Mouse (Mus musculus) hindbrain, embryonic 11.5 days (tissue): ENCODE measurements around the gene Pbrm1. TPM values are rescaled to one million over a fixed set of nuclear protein-coding genes. Genes with fewer than 3 reads are reported as not detected.

Experiments used
- ATAC-seq: fragments of 200-750 bp; cut with Nextera tagmentation; 2 replicates; pipeline ENCODE4 v1.8.0; 2017; ENCODE audit warnings: mild to moderate bottlenecking, moderate TSS enrichment, moderate library complexity; ENCODE audit not compliant: low FRiP score
- DNase-seq: peaks from one replicate; pipeline ENCODE4 v3.0.0-alpha.2; 2015; ENCODE audit warnings: low spot score
- H3K27ac ChIP-seq: fragments of 300-500 bp; sonication (generic); 2 replicates; pipeline ENCODE4 v1.5.1; 2014; ENCODE audit warnings: mild to moderate bottlenecking, low read depth, low read length
- H3K27me3 ChIP-seq: fragments of 300-500 bp; sonication (generic); 2 replicates; pipeline ENCODE4 v1.6.1; 2014; ENCODE audit warnings: mild to moderate bottlenecking, low read length, moderate library complexity, mixed read lengths; ENCODE audit not compliant: control insufficient read depth, insufficient read depth
- H3K36me3 ChIP-seq: fragments of 300-500 bp; sonication (generic); 2 replicates; pipeline ENCODE4 v1.6.1; 2014; ENCODE audit warnings: mild to moderate bottlenecking, low read length, moderate library complexity, mixed read lengths; ENCODE audit not compliant: control insufficient read depth, insufficient read depth
- H3K4me1 ChIP-seq: fragments of 300-500 bp; sonication (generic); replicated peaks from 2 replicates; pipeline ENCODE4 v1.6.1; 2014; ENCODE audit warnings: low read length, mixed read lengths; ENCODE audit not compliant: control insufficient read depth, insufficient read depth
- H3K4me2 ChIP-seq: fragments of 300-500 bp; sonication (generic); replicated peaks from 2 replicates; pipeline ENCODE4 v1.6.1; 2014; ENCODE audit warnings: mild to moderate bottlenecking, low read depth, low read length
- H3K4me3 ChIP-seq: fragments of 300-500 bp; sonication (generic); 2 replicates; pipeline ENCODE4 v1.5.1; 2014; ENCODE audit warnings: low read depth, low read length
- H3K9ac ChIP-seq: fragments of 300-500 bp; sonication (generic); 2 replicates; pipeline ENCODE4 v1.6.1; 2014; ENCODE audit warnings: low read depth, low read length
- H3K9me3 ChIP-seq: fragments of 300-500 bp; sonication (generic); 2 replicates; pipeline ENCODE4 v1.6.1; 2016; ENCODE audit warnings: low read length; ENCODE audit not compliant: control insufficient read depth
- WGBS: fragments of 180-500 bp; shearing (Covaris S2); extraction: QIAGEN DNeasy Blood & Tissue Kit; methylation state at CpG from one replicate; pipeline ENCODE4 v1.1.7; 2014; 5-methylcytosine and 5-hydroxymethylcytosine counted together
- polyA plus RNA-seq: library from polyadenylated mRNA; unstranded; fragments of >200 nt; fragmentation: Nextera tagmentation; extraction: Ambion mirVana; gene quantifications from 2 replicates; pipeline ENCODE4 v1.2.1, GENCODE M21; 2014

Gene Pbrm1
- polyA plus RNA-seq, 1 experiment from 2014 or later = 139 TPM

DNA sequence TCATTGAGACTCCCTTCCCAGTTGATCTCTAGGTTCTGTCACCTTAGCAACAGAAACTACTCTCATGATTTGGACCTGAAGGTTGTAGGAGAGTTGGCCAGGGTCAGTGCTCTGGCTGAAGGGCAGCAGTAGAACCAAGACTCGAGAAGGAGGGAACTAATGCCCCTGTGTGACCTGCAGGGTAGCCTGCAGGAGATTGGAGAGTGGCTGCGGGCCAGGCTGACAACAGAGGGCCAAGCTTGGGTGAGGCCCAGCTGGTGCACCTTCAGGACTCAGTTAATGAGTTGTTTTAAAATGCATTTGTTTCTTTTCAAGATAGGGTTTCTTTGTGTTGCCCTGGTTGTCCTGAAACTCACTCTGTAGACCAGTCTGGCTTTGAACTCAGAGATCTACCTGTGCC lies 146.1 kb downstream of the Pbrm1 start:
- no peaks in the 10 kb centered on the region for H3K27me3 ChIP-seq
- H3K4me2 ChIP-seq = no peak overlapping the region
- H3K9ac ChIP-seq = no peak overlapping the region
- no peak overlapping the region for H3K27ac ChIP-seq
- WGBS = 73% methylated on average over 2 of the region's 2 CpGs
- no peak overlapping the region for H3K4me3 ChIP-seq
- H3K9me3 ChIP-seq = no peaks in the 10 kb centered on the region
- no peaks in the 10 kb centered on the region for H3K4me1 ChIP-seq
- ATAC-seq (no peak), DNase-seq (no peak)
- no peaks in the 10 kb centered on the region for H3K36me3 ChIP-seq

DNA sequence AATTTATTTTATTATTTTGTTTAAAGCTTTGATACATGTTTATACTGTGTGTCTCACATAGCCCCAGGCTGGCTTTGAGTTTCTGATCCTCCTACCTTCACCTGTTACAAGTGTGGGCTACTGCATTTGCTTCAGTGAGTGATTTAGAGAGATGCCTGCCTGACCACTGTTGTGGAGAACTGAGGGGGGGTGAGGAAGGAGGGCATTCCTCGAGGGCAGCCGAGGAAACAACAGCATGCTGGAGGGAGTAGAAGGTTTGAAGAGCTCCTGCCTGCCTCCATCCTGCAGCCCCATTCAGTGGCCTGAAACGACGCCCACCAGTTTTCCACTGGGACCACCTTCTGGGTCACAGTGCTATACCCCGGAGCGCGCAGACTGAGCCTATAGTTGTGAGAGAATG lies 146.5 kb downstream of the Pbrm1 start:
- H3K9ac ChIP-seq = no peak overlapping the region
- H3K4me3 ChIP-seq = no peak overlapping the region
- peaks cover 1% of the 10 kb centered on the region; the same call in 1 of the 2 replicates for H3K36me3 ChIP-seq
- H3K27ac ChIP-seq = no peak overlapping the region
- no peak for ATAC-seq
- WGBS = 48% methylated on average over 7 of the region's 7 CpGs
- H3K27me3 ChIP-seq = no peaks in the 10 kb centered on the region
- H3K4me2 ChIP-seq = no peak overlapping the region
- no peaks in the 10 kb centered on the region for H3K4me1 ChIP-seq
- H3K9me3 ChIP-seq = no peaks in the 10 kb centered on the region
- no peak for DNase-seq

GRCm38 (mm10) chr14:31165991-31166630 lies 147.2 kb downstream of the Pbrm1 start:
- H3K4me3 ChIP-seq = no peak overlapping the region
- ATAC-seq (no peak), DNase-seq (no peak)
- peaks cover 8% of the 10 kb centered on the region; the same call in 1 of the 2 replicates for H3K36me3 ChIP-seq
- H3K9ac ChIP-seq = no peak overlapping the region
- no peaks in the 10 kb centered on the region for H3K9me3 ChIP-seq
- H3K4me2 ChIP-seq = no peak overlapping the region
- H3K27me3 ChIP-seq = no peaks in the 10 kb centered on the region
- H3K4me1 ChIP-seq = no peaks in the 10 kb centered on the region
- WGBS = 51% methylated on average over 9 of the region's 10 CpGs
- no peak overlapping the region for H3K27ac ChIP-seq

DNA sequence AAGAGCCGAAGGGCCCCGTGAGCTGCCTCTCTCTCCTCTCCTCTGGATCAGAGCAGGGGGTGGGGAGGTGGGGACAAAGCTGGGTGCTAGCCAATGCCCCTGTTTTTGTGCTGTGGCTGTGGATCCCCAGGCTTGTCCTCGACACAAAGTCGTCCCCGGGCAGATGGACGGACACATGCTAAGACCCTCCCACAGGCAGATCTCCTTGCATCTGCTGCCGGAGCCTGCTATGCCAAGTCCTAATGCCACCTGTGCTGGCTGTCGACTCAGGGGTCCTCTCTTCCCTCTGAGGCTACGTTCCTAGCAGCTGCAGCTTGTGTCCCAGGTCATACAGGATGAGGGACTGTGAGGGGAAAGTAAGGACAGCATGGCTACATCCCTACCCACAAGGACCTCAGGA lies 147.9 kb downstream of the Pbrm1 start:
- no peak overlapping the region for H3K4me3 ChIP-seq
- DNase-seq (no peak), ATAC-seq (no peak)
- H3K36me3 ChIP-seq = peaks cover 14% of the 10 kb centered on the region; the same call in 1 of the 2 replicates
- 78% methylated on average over 9 of the region's 9 CpGs for WGBS
- H3K9me3 ChIP-seq = no peaks in the 10 kb centered on the region
- H3K27ac ChIP-seq = no peak overlapping the region
- no peaks in the 10 kb centered on the region for H3K4me1 ChIP-seq
- no peak overlapping the region for H3K9ac ChIP-seq
- H3K4me2 ChIP-seq = no peak overlapping the region
- H3K27me3 ChIP-seq = no peaks in the 10 kb centered on the region

- DNase-seq = no peak
- Histone ChIP-seq H3K4me3 (0 out of 2 replicates have a peak within 1 kb of the TSS, but pooled peaks have one; percentile 0), H3K27me3 (no peaks in the 10 kb centered on the region), H3K9ac (peak within 1 kb of the TSS; percentile 7; the same call in 1 of the 2 replicates), H3K36me3 (peaks cover 23% of the 10 kb centered on the region), H3K27ac (no peak within 1 kb of the TSS), H3K4me1 (no peaks in the 10 kb centered on the region), H3K4me2 (peak within 1 kb of the TSS; percentile 5; the same call in 1 of the 2 replicates), H3K9me3 (no peaks in the 10 kb centered on the region)
- 66% methylated on average over 10 of the region's 10 CpGs for WGBS
- ATAC-seq = no peak
Observed at GRCm38 (mm10) chr14:31168425-31168824, 149.5 kb downstream of the Pbrm1 start, which contains the start of gene Stab1. Stab1 (minus strand) TSS chr14:31168641.

DNA sequence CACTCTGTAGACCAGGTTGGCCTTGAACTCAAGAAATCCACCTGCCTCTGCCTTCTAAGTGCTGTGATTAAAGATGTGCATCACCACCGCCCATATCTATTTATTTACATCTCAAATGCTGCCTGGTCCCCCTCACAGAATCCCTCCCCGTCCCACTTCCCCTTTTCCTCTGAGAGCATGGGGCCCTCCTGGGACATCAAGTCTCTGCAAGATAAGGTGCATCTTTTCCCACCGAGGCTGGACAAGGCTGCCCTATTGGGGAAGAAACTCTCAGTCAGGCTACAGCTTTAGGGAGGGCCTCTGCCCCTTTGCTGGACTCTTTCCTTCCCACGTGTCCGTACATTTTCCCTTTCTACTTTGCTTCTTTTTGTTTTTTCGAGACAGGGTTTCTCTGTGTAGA lies 150.6 kb downstream of the Pbrm1 start:
- H3K36me3 ChIP-seq = peaks cover 30% of the 10 kb centered on the region
- DNase-seq (no peak), ATAC-seq (no peak)
- WGBS = 89% methylated on average over 6 of the region's 6 CpGs
- no peaks in the 10 kb centered on the region for H3K27me3 ChIP-seq
- no peak overlapping the region for H3K27ac ChIP-seq
- no peak overlapping the region for H3K9ac ChIP-seq
- no peaks in the 10 kb centered on the region for H3K4me1 ChIP-seq
- H3K4me2 ChIP-seq = no peak overlapping the region
- no peak overlapping the region for H3K4me3 ChIP-seq
- H3K9me3 ChIP-seq = no peaks in the 10 kb centered on the region

GRCm38 (mm10) chr14:31170963-31171362 lies 152.0 kb downstream of the Pbrm1 start:
- H3K4me2 ChIP-seq = no peak overlapping the region
- no peaks in the 10 kb centered on the region for H3K4me1 ChIP-seq
- H3K9me3 ChIP-seq = no peaks in the 10 kb centered on the region
- WGBS = 88% methylated on average over 13 of the region's 13 CpGs
- ATAC-seq (no peak), DNase-seq (no peak)
- H3K36me3 ChIP-seq = peaks cover 40% of the 10 kb centered on the region
- H3K27me3 ChIP-seq = no peaks in the 10 kb centered on the region
- H3K9ac ChIP-seq = no peak overlapping the region
- no peak overlapping the region for H3K4me3 ChIP-seq
- no peak overlapping the region for H3K27ac ChIP-seq

Other genes with a start within 250 kb of the Pbrm1 start
- gene Tmem110, start 193.5 kb upstream of the Pbrm1 start, polyA plus RNA-seq = 17.2 and 23.3 TPM in 2 replicates
- 0.94 and 1.2 TPM in 2 replicates for gene Mustn1, start 139.9 kb upstream of the Pbrm1 start, polyA plus RNA-seq
- not detected in 2 replicates for gene Itih4, start 132.7 kb upstream of the Pbrm1 start, polyA plus RNA-seq
- 0.27 TPM in 1 of 2 replicates, not detected in the other for gene Itih3, start 95.4 kb upstream of the Pbrm1 start, polyA plus RNA-seq
- gene Itih1, start 75.8 kb upstream of the Pbrm1 start, polyA plus RNA-seq = not detected in 2 replicates
- gene Nek4, start 67.8 kb upstream of the Pbrm1 start, polyA plus RNA-seq = 17.7 and 19.3 TPM in 2 replicates
- 65.2 and 74.2 TPM in 2 replicates for gene Glt8d1, start 17.7 kb upstream of the Pbrm1 start, polyA plus RNA-seq
- 294 and 304 TPM in 2 replicates for gene Spcs1, start 17.5 kb upstream of the Pbrm1 start, polyA plus RNA-seq
- gene Gnl3, start within 50 bp of the Pbrm1 start, polyA plus RNA-seq = 82.6 and 85.6 TPM in 2 replicates
- 58.7 and 65.0 TPM in 2 replicates for gene Smim4, start 109.8 kb downstream of the Pbrm1 start, polyA plus RNA-seq
- gene Nt5dc2, start 111.9 kb downstream of the Pbrm1 start, polyA plus RNA-seq = 458 and 483 TPM in 2 replicates
- gene Stab1, start 149.5 kb downstream of the Pbrm1 start, polyA plus RNA-seq = 23.5 and 25.5 TPM in 2 replicates
- 8.9 and 17.2 TPM in 2 replicates for gene Tnnc1, start 189.2 kb downstream of the Pbrm1 start, polyA plus RNA-seq
- gene Nisch, start 197.8 kb downstream of the Pbrm1 start, polyA plus RNA-seq = 251 and 305 TPM in 2 replicates
- gene Sema3g, start 198.7 kb downstream of the Pbrm1 start, polyA plus RNA-seq = 0.42 and 0.51 TPM in 2 replicates
- 13.9 and 14.0 TPM in 2 replicates for gene Phf7, start 232.2 kb downstream of the Pbrm1 start, polyA plus RNA-seq
- gene Bap1, start 232.3 kb downstream of the Pbrm1 start, polyA plus RNA-seq = 78.7 and 93.1 TPM in 2 replicates